Mouse (Mus musculus) brain, embryonic 14.5 days (tissue): ENCODE results near the gene Tgif2.

Experiments used
- CTCF ChIP-seq: fragments of 200-500 bp; IDR thresholded peaks from 2 replicates; pipeline ENCODE4 v1.5.1; 2012; ENCODE audit warnings: inconsistent platforms, mild to moderate bottlenecking, moderate library complexity, borderline replicate concordance; ENCODE audit not compliant: insufficient read depth, insufficient read length; ENCODE audit errors: extremely low read depth
- POLR2A ChIP-seq: fragments of 200-500 bp; IDR thresholded peaks from 2 replicates; pipeline ENCODE4 v1.6.1; 2012; ENCODE audit warnings: mild to moderate bottlenecking, inconsistent platforms, borderline replicate concordance; ENCODE audit not compliant: poor library complexity, insufficient read depth, insufficient read length, severe bottlenecking; ENCODE audit errors: extremely low read depth

DNA sequence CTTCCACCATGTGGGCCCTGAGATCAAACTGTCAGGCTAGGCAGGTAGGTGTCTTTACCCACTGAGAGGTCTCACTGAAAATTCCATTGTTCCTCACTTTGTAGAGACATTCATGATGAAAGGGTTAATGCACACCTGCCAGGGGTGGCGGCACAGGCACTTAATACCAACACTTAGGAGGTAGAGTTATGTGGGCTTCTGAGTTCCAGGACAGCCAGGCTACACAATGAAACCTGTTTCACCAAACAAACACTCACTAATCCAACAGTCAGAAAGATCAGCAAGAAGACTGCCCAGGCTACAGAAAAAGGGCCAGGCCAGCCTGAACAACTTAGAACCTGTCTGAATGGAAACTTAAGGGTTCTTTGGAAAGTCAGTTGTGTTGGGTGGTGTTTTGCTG, 23.7 kb upstream of the Tgif2 start:
- TF ChIP-seq CTCF (no peak), POLR2A (no peak)
